Mouse (Mus musculus) gastrocnemius, postnatal 36 days (tissue): ENCODE results near the gene Ybey. TPM values are rescaled to one million over a fixed set of nuclear protein-coding genes. Genes with fewer than 3 reads are reported as not detected.

Experiments
- DNase-seq, 2 experiments: peaks; one replicate each; pipeline ENCODE4 v3.0.0; 2022
- intact Hi-C: fragments of 180-260 bp; cut with DNase I; formaldehyde crosslinking; loops from one replicate; pipeline ENCODE4 v1.15.1; 2025
- long read RNA-seq, 2 experiments: library from polyadenylated mRNA; stranded (forward); transcript quantifications; one replicate each; pipeline ENCODE4 v2.0.0; 2021
- total RNA-seq, 2 experiments: library from RNA; stranded (reverse); gene quantifications; 2 replicates each; pipeline ENCODE4 v1.2.3; 2021

Ybey gene
- total RNA-seq: 1 to 10 TPM; 3.3 to 3.6 TPM
- long read RNA-seq, experiment 1, full-length matches to known transcripts: 1 of 11 reads
- long read RNA-seq, experiment 1, partial matches to known transcripts: 9 of 11 reads
- long read RNA-seq, experiment 1, other reads (novel, unspliced or antisense): 1 of 11 reads
- long read RNA-seq, experiment 2, full-length matches to known transcripts: 3 of 11 reads
- long read RNA-seq, experiment 2, partial matches to known transcripts: 7 of 11 reads
- long read RNA-seq, experiment 2, other reads (novel, unspliced or antisense): 1 of 11 reads

DNA sequence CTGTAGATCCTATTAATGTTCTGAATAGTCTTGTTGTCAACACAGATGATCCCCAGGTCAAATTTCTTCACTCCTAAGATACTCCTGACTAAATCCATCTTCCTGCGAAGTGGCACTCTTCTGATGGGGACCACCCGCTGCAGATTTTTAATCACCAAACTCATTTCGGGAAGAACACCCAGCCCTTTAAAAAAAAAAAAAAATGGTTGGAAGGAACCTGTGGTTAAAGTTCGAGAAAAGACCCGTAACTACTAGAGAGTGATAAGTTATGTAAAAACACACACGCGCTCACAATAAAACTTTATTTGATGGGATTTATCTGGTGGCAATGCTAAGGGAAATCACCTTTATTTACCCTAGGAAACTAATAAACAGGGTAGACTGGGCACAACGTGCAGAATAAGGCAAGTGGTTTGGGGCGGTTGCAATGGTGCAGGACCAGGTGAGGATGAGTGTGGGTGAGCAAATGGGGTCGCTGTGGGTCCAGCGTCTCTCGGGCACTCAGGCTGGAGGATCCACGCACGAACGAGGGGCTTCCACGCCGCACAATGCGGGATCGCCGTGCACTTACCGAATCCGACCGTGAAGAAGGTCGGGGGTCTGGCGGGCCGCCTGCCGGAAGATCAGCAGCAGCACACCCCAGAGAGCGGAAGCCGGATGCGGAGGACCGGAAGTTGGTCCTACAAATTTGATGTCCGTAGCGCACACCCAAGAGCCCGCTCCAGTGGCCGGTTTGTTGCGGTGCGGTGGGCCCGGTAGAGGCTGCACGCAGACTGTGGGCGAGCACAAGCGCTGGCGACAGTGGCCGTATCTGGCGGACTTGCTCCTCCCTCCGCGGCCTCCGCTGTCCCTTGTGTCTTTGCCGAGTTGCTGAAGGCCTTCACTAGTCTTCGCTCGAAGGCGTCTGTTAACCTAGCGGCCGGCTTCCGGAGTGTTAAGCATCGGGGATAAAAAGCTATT lies at the start of gene Ybey, which contains the start of gene Mcm3ap:
Gene Ybey (minus strand): TSS at position 912 of the 960 bp plus-strand sequence.
Gene Mcm3ap (plus strand): TSS at position 725 of the 960 bp plus-strand sequence.
- intact Hi-C loops: loop anchor here (5.0 kb wide), 1 partner anchor 154 kb away; the partner anchor contains the start of gene Col6a2
- peak; percentile 82 to 87 for DNase-seq

DNA sequence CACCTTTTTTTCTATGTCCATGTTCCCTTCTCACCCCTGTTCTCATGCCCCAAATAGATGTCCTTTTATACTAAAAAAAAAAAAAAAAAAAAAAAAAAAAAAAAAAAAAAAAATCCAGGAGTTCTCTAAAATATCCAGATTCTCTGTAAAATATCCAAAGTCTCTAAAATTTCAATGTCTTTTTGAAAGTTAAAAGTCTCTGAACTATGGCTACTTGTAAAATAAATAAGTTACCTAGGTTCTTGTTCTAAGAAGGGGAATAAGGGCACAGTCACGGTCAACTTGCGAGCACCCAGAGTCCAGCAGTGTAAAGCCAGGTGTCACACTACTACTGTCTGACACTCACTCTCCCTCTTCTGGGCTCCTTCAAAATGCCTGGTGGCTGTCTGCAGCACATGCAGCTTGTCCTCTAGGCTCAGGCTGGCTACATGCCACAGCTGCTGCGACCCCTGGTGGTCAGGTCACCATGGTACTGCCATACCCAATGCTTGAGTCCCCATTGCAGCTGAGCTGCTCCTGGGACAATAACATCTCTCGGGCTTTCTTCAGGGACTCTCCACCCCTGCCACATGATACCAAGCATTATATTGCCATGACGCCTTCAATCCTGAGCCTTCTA lies 44.2 kb upstream of the Ybey start:
- intact Hi-C loops: no loop called here
- DNase-seq: peak; percentile 69 to 70

DNA sequence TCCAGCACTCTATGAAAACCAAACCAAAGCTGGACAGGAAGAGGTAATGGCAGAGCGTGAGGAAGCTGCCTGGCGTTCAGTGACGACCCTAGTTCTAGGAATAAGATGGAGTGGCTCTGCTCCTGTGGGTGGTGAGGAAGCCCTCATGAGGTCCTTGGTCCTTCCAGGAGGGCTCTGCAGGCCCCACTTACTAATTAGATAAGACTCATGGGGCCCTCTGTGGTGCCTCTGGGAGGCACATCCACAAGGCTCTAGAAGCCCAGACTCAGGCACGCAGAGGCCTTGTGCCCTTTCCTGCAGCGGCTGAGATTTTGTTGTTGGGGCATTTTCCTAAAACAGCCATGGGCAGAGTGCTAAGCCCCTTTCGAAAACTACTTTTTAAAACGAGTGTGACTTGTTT lies 37.0 kb upstream of the Ybey start:
- DNase-seq: no peak
- intact Hi-C loops: no loop called here

- intact Hi-C loops: no loop called here
- no peak for DNase-seq
Observed at GRCm38 (mm10) chr10:76504271-76504943, 35.5 kb upstream of the Ybey start.

DNA sequence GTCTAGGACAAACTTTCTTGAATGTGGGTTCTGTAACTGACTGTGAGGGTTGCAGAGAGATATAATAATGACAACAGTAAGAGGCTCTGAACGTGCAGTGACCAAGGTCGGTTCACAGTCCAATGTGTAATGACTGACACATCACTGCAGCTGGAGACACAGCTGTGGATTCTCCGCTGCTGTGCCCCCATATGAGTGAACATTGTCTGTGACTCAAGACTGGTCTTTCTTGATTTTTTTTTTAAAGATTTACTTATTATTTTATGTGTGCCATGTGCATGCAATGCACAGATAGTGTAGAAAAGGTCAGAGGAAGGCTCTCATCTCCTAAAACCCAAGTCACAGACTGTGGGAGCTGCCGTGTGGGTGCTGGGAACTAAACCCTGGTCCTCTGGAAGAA lies 28.6 kb upstream of the Ybey start:
- intact Hi-C loops: no loop called here
- DNase-seq: no peak

- DNase-seq: no peak
- intact Hi-C loops: no loop called here
Observed at GRCm38 (mm10) chr10:76496366-76496765, 27.5 kb upstream of the Ybey start.

DNA sequence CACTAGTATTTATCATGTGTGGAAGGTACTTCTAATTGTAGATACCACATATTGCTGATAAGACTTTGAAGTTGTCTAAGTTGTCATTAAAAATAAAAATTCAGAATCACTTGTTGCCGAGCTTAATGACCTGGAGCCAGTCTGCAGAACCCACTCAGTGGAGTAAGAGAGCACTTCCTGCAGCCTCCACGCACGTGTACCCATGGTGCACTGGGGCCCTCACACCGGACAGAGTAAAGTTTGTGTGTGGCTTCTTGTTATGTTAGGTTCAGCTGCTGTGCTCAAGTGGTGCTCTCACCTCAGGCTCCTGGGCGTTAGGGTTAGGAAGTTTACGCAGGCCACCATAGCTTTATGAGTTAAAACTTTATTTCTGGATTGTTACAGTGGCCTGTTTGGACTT lies 26.6 kb upstream of the Ybey start:
- intact Hi-C loops: no loop called here
- no peak for DNase-seq

- intact Hi-C loops: no loop called here
- DNase-seq: no peak
Observed at GRCm38 (mm10) chr10:76493527-76493926, 24.6 kb upstream of the Ybey start.

GRCm38 (mm10) chr10:76489205-76489604 lies 20.3 kb upstream of the Ybey start:
- DNase-seq: no peak
- intact Hi-C loops: loop anchor here (5.0 kb wide), 1 partner anchor 118 kb away; no protein-coding TSS in a partner anchor

DNA sequence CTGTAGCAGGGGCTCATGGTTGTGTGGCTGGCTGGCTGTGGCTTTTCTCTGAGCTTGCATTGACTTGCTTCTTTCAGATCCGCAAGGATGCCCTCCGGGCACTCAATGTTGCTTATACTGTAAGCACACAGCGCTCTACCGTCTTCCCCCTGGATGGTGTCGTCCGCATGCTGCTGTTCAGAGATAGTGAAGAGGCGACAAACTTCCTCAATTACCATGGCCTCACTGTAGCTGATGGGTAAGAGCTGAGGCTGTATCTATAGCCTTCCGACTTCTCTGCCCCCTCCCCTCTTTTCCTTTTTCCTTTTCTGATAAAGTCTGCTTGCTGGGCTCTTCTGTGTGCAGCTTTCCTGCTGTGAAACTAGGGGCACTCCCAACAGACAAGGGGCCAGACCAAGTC lies 19.4 kb upstream of the Ybey start:
- intact Hi-C loops: loop anchor here (5.0 kb wide), 1 partner anchor 119 kb away; no protein-coding TSS in a partner anchor

GRCm38 (mm10) chr10:76486302-76486701 lies 17.4 kb upstream of the Ybey start:
- intact Hi-C loops: loop anchor here (5.0 kb wide), 1 partner anchor 121 kb away; no protein-coding TSS in a partner anchor
- DNase-seq: no peak

More for the DNA sequence above, 19.4 kb upstream of the Ybey start:
- no peak for DNase-seq

GRCm38 (mm10) chr10:76481480-76481879 lies 12.6 kb upstream of the Ybey start:
- intact Hi-C loops: no loop called here

DNA sequence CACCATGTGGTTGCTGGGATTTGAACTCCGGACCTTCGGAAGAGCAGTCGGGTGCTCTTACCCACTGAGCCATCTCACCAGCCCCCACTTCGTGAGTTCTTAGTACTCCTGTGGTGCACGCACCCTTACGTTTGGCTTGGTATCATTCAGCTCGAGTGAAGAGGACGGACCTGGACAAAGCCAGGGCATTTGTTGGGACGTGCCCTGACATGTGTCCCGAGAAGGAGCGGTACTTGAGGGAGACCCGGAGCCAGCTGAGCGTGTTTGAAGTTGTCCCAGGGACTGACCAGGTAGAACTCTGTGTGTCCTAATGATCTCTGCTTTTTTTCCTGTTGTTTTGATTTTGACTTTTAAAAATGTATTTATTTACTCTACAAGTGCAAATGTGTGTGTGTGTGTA lies 11.9 kb upstream of the Ybey start:
- DNase-seq: no peak
- intact Hi-C loops: no loop called here

More at GRCm38 (mm10) chr10:76481480-76481879, 12.6 kb upstream of the Ybey start:
- DNase-seq: no peak

- intact Hi-C loops: no loop called here
- DNase-seq: no peak
Observed at GRCm38 (mm10) chr10:76473759-76474158, 4.8 kb upstream of the Ybey start.

GRCm38 (mm10) chr10:76462721-76463120 lies 6.2 kb downstream of the Ybey start:
- intact Hi-C loops: no loop called here
- no peak for DNase-seq

DNA sequence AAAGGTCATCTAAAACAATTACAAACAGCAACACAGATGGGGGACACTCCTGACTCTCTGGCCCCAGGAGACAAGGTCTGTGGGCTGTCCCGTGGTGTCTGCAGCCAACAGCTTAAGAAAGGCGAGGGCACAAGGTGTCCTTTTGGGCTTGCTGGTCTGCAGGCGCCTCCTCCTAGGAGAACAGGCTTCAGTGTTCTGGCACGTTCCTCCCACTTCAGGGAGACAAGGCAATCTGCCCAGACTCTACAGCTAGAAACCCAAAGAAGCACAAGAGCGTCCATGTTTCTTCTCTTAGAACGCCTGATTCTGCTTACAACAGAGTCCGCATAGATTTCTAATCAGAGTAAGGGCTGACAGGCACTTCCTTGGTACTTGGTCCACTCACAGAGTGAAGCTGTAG lies 6.6 kb downstream of the Ybey start:
- intact Hi-C loops: no loop called here
- no peak for DNase-seq

DNA sequence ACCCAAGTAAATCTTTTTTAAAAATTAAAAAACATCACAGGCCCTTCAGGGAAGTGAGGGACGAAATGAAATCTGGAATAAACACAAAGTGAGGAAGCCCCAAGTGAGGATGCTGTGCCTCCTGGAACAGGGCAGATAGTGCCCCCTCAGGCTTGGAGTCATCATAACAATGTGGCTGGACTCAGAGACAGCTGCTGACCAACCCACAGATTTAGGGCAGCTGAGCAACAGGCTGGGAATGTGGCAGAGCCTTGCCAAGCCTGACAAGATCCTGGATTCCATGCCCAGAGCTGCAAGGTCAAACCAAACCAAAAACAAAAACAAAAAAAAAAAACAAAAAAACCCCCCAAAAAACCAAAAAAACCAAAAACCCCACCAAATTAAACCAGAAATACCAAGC lies 7.7 kb downstream of the Ybey start:
- intact Hi-C loops: no loop called here
- no peak for DNase-seq

GRCm38 (mm10) chr10:76455289-76455688 lies 13.6 kb downstream of the Ybey start:
- intact Hi-C loops: loop anchor here (5.0 kb wide), 1 partner anchor 282 kb away; no protein-coding TSS in a partner anchor

GRCm38 (mm10) chr10:76448851-76449250 lies 20.1 kb downstream of the Ybey start, which contains the start of gene 2610028H24Rik:
Gene 2610028H24Rik (plus strand): TSS chr10:76449081.
- intact Hi-C loops: no loop called here
- no peak for DNase-seq

More at GRCm38 (mm10) chr10:76455289-76455688, 13.6 kb downstream of the Ybey start:
- peak in 1 of 2 experiments; percentile 24 for DNase-seq
